Mouse (Mus musculus): ENCODE measurements around the gene Phlpp1. TPM values are rescaled to one million over a fixed set of nuclear protein-coding genes. Genes with fewer than 3 reads are reported as not detected.

Gene Phlpp1
- polyA plus RNA-seq, 1 experiment from 2014 or later: 0.73 TPM

DNA sequence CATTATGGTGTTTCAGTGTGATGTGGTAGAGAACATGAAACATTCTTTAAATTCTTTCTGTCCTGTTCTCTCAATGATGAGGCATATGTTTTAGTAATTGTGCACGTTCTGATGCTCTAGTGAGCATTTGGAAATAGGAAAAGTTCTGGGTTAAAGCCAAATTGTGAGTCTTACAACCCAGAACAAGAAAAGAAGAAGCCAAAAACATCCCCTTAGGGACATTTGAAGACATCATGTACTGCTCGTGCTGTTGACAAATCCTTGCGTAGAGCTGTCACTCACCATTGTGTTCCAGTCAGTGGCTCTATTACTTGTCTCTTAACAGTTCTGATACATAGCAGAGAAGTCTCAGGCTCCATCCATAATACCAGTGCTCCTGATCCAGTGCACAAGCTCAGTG, 170.5 kb downstream of the Phlpp1 start:
- Histone ChIP-seq H3K9ac (replicated peaks) (no peak overlapping the region), H3K27ac (ENCODE audit: low read depth) (no peak overlapping the region), H3K9me3 (ENCODE audit: low read length) (no peaks in the 10 kb centered on the region), H3K4me3 (ENCODE audit: low read depth, low read length) (no peak overlapping the region), H3K4me2 (ENCODE audit: low read depth, low read length) (no peak overlapping the region), H3K36me3 (replicated peaks; ENCODE audit: insufficient read depth, low read length) (no peaks in the 10 kb centered on the region; the same call in none of the 2 replicates), H3K4me1 (ENCODE audit: insufficient read depth) (no peaks in the 10 kb centered on the region), H3K27me3 (ENCODE audit: insufficient read depth, low read length) (no peaks in the 10 kb centered on the region)
- DNase-seq (no peak), ATAC-seq (no peak)
- WGBS (ENCODE audit: insufficient replicate concordance): 76% methylated on average over 3 of the region's 3 CpGs
- TF ChIP-seq EP300 (IDR thresholded peaks at IDR 0.05; ENCODE audit: low read depth): no peak
- TF ChIP-seq CTCF (IDR thresholded peaks at IDR 0.05; ENCODE audit: low read depth): no peak

DNA sequence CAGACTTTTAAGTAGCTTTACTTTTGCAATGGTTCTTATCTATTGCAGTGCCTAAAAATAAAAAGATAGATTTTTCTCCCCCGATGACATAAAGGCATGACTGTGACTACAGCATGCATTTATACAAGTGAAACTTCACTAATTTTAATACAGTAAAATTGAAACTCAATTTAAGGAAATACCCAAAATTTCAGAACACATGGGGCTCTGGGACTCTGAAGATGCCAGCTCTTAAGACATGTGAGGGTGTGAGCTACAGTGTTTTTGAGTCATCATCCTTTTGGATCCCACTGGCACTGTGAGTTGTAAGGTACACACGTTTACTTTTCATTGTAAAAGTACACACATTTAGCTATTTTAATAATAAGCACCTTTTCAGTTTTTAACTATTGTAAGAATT, 173.7 kb downstream of the Phlpp1 start:
- Histone ChIP-seq H3K27ac (ENCODE audit: low read depth) (no peak overlapping the region), H3K4me2 (ENCODE audit: low read depth, low read length) (no peak overlapping the region), H3K9me3 (ENCODE audit: low read length) (no peaks in the 10 kb centered on the region), H3K36me3 (replicated peaks; ENCODE audit: insufficient read depth, low read length) (no peaks in the 10 kb centered on the region; the same call in none of the 2 replicates), H3K27me3 (ENCODE audit: insufficient read depth, low read length) (no peaks in the 10 kb centered on the region), H3K4me1 (ENCODE audit: insufficient read depth) (no peaks in the 10 kb centered on the region), H3K9ac (replicated peaks) (no peak overlapping the region), H3K4me3 (ENCODE audit: low read depth, low read length) (no peak overlapping the region)
- ATAC-seq (no peak), DNase-seq (no peak)
- 79% methylated on average over 2 of the region's 2 CpGs for WGBS (ENCODE audit: insufficient replicate concordance)
- TF ChIP-seq CTCF (IDR thresholded peaks at IDR 0.05; ENCODE audit: low read depth): no peak
- TF ChIP-seq EP300 (IDR thresholded peaks at IDR 0.05; ENCODE audit: low read depth): no peak

DNA sequence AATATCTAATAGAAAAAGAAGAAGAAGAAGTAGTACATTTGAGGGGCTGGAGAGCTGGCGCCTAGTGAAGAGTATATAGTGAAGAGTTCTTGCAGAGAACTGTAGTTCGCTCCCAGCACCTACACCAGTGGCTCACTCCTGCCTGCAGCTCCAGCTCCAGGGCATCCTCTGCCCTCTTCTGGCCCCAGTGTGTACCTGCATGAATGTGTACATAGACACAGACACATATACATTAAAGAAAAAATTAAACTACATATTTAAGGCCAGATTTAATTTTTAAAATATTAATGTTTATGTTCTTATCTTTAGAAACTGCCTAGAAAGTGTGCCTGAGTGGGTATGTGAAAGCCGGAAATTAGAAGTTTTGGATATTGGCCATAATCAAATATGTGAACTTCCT, 175.2 kb downstream of the Phlpp1 start:
- 89% methylated on average over 3 of the region's 3 CpGs for WGBS (ENCODE audit: insufficient replicate concordance)
- no peak for TF ChIP-seq EP300 (IDR thresholded peaks at IDR 0.05; ENCODE audit: low read depth)
- peak; percentile 40 for TF ChIP-seq CTCF (IDR thresholded peaks at IDR 0.05; ENCODE audit: low read depth)

DNA sequence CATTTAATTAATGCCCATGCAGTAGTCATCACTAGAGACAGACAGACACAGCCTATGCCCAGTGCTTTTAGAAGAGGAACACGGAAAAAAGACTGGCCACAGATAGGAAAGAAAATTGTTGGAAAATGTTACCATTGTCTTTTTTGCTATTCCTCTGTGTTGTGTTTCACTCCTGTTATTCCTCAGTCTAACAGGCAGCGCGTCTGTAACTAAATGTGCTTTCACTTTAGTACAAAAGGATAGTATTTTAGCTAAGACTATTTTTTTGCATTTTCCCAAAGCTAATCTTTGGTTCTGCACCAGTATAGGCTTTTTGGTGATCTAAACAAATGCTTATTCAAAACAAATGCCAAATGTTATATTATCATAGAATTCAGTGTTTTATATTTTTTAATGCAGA, 177.6 kb downstream of the Phlpp1 start:
- Histone ChIP-seq H3K4me1 (ENCODE audit: insufficient read depth) (no peaks in the 10 kb centered on the region), H3K27ac (ENCODE audit: low read depth) (no peak overlapping the region), H3K4me2 (ENCODE audit: low read depth, low read length) (no peak overlapping the region), H3K9ac (replicated peaks) (no peak overlapping the region), H3K9me3 (ENCODE audit: low read length) (no peaks in the 10 kb centered on the region), H3K36me3 (replicated peaks; ENCODE audit: insufficient read depth, low read length) (peaks cover 6% of the 10 kb centered on the region; the same call in 1 of the 2 replicates), H3K4me3 (ENCODE audit: low read depth, low read length) (no peak overlapping the region), H3K27me3 (ENCODE audit: insufficient read depth, low read length) (no peaks in the 10 kb centered on the region)
- WGBS (ENCODE audit: insufficient replicate concordance): 90% methylated on average over 3 of the region's 3 CpGs
- ATAC-seq (no peak), DNase-seq (no peak)
- TF ChIP-seq EP300 (IDR thresholded peaks at IDR 0.05; ENCODE audit: low read depth): no peak
- no peak for TF ChIP-seq CTCF (IDR thresholded peaks at IDR 0.05; ENCODE audit: low read depth)

More for the DNA sequence above, 175.2 kb downstream of the Phlpp1 start:
- H3K9me3 ChIP-seq (ENCODE audit: low read length): no peaks in the 10 kb centered on the region
- DNase-seq (no peak), ATAC-seq (no peak)
- no peaks in the 10 kb centered on the region for H3K4me1 ChIP-seq (ENCODE audit: insufficient read depth)
- no peak overlapping the region for H3K4me2 ChIP-seq (ENCODE audit: low read depth, low read length)
- no peak overlapping the region for H3K27ac ChIP-seq (ENCODE audit: low read depth)
- no peak overlapping the region for H3K4me3 ChIP-seq (ENCODE audit: low read depth, low read length)
- H3K27me3 ChIP-seq (ENCODE audit: insufficient read depth, low read length): no peaks in the 10 kb centered on the region
- peaks cover 6% of the 10 kb centered on the region for H3K36me3 ChIP-seq (replicated peaks; ENCODE audit: insufficient read depth, low read length)
- H3K9ac ChIP-seq (replicated peaks): no peak overlapping the region

DNA sequence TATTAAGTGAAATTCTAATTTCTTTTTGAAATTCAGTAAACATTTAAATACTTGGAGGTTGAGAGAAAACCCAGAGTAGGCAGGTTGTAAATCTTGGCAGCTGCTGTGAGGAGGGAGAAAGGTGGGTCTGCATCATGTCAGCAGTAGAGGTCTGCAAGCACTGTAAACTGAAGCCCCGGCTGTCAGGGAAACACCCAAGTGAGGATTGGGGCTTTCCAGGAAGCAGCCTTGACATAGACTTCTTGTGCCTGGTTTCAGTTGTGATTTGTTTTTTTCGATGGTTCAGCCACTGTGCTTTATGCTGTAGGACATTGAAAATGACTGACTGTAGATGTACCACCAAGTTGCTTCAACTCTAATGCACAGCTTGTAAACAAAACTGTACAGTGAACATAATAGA, 180.0 kb downstream of the Phlpp1 start:
- H3K27me3 ChIP-seq (ENCODE audit: insufficient read depth, low read length): no peaks in the 10 kb centered on the region
- no peak overlapping the region for H3K27ac ChIP-seq (ENCODE audit: low read depth)
- no peak for TF ChIP-seq EP300 (IDR thresholded peaks at IDR 0.05; ENCODE audit: low read depth)
- TF ChIP-seq CTCF (IDR thresholded peaks at IDR 0.05; ENCODE audit: low read depth): no peak
- H3K36me3 ChIP-seq (replicated peaks; ENCODE audit: insufficient read depth, low read length): peaks cover 6% of the 10 kb centered on the region; the same call in 1 of the 2 replicates
- no peaks in the 10 kb centered on the region for H3K9me3 ChIP-seq (ENCODE audit: low read length)
- H3K4me3 ChIP-seq (ENCODE audit: low read depth, low read length): no peak overlapping the region
- 71% methylated on average over 2 of the region's 2 CpGs for WGBS (ENCODE audit: insufficient replicate concordance)
- no peak overlapping the region for H3K9ac ChIP-seq (replicated peaks)
- DNase-seq (no peak), ATAC-seq (no peak)
- H3K4me2 ChIP-seq (ENCODE audit: low read depth, low read length): no peak overlapping the region
- H3K4me1 ChIP-seq (ENCODE audit: insufficient read depth): no peaks in the 10 kb centered on the region

DNA sequence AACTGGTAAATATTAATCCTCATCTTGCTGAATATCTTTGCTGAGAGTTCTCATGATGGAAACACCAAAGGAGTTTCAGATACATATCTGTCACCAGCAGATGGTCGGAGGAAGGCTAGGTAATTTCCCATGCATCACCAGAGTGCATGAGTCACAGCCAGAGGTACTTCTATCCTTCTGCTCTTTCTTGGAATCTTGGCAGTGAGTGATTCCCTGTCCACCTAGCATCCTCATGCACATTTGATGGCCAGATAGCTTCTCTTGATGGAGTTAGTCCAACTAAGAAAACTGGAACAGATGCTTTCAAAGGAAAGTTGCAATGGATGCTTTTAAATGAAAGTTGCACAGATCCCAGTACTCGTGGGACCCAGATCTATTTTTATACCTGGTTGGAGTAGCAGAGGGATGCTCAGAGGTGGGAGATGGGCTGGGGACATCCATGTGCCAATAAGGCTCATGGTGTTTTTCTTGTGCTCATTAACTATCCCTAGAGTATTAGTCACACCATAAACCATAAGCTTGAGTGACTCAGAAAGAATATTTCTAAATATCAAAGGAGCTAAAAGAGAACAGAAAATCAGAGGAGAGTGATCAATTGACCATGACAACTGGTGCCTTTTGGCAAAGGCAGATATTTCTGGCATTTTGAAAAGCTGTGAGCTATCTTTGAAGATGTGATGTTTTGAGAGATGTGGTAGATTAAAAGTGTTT, 181.4 kb downstream of the Phlpp1 start:
- no peaks in the 10 kb centered on the region for H3K4me1 ChIP-seq (ENCODE audit: insufficient read depth)
- no peak for TF ChIP-seq EP300 (IDR thresholded peaks at IDR 0.05; ENCODE audit: low read depth)
- no peak for TF ChIP-seq CTCF (IDR thresholded peaks at IDR 0.05; ENCODE audit: low read depth)
- WGBS (ENCODE audit: insufficient replicate concordance): 73% methylated on average over 2 of the region's 2 CpGs
- DNase-seq (no peak), ATAC-seq (no peak)
- no peaks in the 10 kb centered on the region for H3K27me3 ChIP-seq (ENCODE audit: insufficient read depth, low read length)
- no peaks in the 10 kb centered on the region for H3K9me3 ChIP-seq (ENCODE audit: low read length)
- no peak overlapping the region for H3K9ac ChIP-seq (replicated peaks)
- no peak overlapping the region for H3K4me3 ChIP-seq (ENCODE audit: low read depth, low read length)
- H3K4me2 ChIP-seq (ENCODE audit: low read depth, low read length): no peak overlapping the region
- no peak overlapping the region for H3K27ac ChIP-seq (ENCODE audit: low read depth)
- H3K36me3 ChIP-seq (replicated peaks; ENCODE audit: insufficient read depth, low read length): peaks cover 6% of the 10 kb centered on the region; the same call in 1 of the 2 replicates
